Mouse (Mus musculus) adrenal gland, adult (tissue): ENCODE measurements around the gene Nicn1.
"Not testable (repeated sequence)": the region's sequence is repeated elsewhere in the genome, so short reads cannot be mapped to it uniquely, and the experiment has no call there.

ENCODE experiments used
- DNase-seq, 2 experiments: peaks; one replicate each; pipeline ENCODE4 v3.0.0; 2022 to 2023; ENCODE audit warnings: low spot score in 1 of 2; ENCODE audit not compliant: inconsistent age in 2 of 2

The Nicn1 gene

GRCm38 (mm10) chr9:108278697-108279450 lies 11.4 kb upstream of the Nicn1 start:
- peak; percentile 50 to 81 for DNase-seq

GRCm38 (mm10) chr9:108280071-108280828 lies 10.0 kb upstream of the Nicn1 start:
- DNase-seq: peak; percentile 55 to 90

- peak; percentile 67 to 92 for DNase-seq
These were observed 5.8 kb upstream of the Nicn1 start for GRCm38 (mm10) chr9:108284410-108284809.

- DNase-seq: not testable (repeated sequence)
These were observed 2.5 kb upstream of the Nicn1 start for GRCm38 (mm10) chr9:108287526-108288238.

DNA sequence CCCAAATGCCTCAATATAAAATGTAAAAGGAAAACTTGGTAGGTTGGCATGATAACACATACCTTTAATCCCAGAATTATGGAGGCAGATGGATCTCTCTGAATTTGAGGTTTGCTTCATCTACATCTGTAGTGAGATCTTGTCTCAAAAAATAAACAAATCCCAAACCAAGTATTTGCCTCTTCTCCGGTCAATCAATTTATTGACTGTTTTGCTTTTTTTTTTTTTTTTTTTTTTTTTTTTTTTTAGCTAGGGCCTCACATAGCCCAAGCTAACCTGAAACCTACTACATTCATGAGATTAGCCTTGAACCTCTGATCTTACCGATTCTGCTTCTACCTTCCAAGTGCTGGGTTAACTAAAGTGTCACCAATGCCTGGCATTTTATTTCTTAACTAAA lies 882 bp upstream of the Nicn1 start:
- no peak for DNase-seq

DNA sequence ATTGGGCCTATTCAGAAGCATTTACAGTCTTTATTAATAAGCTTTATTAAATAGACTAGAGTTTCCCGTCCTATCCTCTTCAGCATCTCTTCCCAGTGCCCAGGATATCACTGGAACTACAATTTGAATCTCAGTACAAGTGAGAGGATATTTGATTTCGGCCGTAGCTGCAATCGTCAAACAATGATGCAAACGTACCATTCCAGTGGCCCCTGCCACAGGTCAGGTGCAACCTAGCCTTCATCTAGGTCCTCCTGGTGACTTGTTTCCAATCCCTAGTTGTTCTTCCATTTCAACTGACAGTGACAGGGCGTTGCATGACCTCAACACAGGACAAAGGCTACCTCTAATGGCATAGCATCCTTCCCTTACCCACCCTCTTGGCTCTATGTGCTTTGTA lies 544 bp downstream of the Nicn1 start:
- no peak for DNase-seq

GRCm38 (mm10) chr9:108296453-108297355 lies 6.5 kb downstream of the Nicn1 start, which contains the start of gene Amt:
Gene Amt, plus strand, starts transcription at chr9:108296853.
- no peak for DNase-seq

GRCm38 (mm10) chr9:108301853-108302252 lies 11.6 kb downstream of the Nicn1 start:
- no peak for DNase-seq

GRCm38 (mm10) chr9:108304716-108305115 lies 14.5 kb downstream of the Nicn1 start:
- no peak for DNase-seq

- DNase-seq: peak in 1 of 2 experiments; percentile 33
These were observed 14.9 kb downstream of the Nicn1 start for GRCm38 (mm10) chr9:108305170-108305569.

DNA sequence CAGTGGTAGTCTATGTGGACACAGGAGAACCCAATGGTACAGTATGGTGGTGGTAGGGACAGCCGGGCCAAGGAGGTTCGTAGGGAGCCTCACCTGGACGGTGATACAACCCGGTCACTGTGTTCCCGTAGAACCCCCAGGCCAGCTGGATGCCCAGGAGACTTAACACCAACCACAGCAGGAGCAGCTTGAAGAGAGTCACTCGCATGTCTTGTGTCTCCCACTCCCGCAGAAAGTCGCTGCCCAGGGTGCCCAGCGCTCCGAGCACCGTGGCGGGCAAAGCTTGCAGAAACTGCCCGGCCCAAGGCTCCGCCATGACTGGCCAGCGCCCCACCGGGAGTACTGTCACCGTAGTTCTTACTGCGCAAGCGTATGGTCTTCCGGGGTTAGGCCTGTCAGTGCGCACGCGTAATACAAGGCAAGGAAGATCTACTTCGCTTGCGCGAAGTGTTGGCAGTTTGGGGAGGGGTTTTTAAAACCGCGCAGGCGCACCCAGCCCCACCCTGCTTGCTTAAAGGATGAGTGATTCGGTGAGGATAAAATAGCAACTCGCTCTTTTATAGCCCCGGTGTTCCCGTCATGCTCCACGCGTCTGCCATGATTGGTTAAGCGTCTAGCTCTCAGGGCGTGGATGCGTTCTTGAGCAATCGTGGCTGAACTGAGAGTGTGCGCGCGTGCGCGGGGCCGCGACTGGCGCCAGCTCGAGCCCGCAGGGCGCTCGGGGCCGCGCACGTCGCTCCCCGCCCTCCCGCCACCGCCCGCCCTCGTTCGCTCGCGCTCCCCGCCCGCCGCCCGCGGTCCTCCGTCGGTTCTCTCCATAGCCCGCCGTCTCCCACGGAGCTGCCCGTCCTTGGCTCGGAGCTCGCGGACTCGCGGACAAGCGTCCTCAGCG lies 15.6 kb downstream of the Nicn1 start, which contains the start of the genes Rhoa and Tcta:
TSS of gene Rhoa (plus strand) at position 501 of the 892 bp plus-strand sequence.
TSS of gene Tcta (minus strand) at position 532 of the 892 bp plus-strand sequence.
- peak; percentile 99 to 100 for DNase-seq

GRCm38 (mm10) chr9:108306571-108306980 lies 16.3 kb downstream of the Nicn1 start:
- peak; percentile 87 to 94 for DNase-seq

- no peak for DNase-seq
These were observed 17.0 kb downstream of the Nicn1 start for GRCm38 (mm10) chr9:108307021-108307807.

DNA sequence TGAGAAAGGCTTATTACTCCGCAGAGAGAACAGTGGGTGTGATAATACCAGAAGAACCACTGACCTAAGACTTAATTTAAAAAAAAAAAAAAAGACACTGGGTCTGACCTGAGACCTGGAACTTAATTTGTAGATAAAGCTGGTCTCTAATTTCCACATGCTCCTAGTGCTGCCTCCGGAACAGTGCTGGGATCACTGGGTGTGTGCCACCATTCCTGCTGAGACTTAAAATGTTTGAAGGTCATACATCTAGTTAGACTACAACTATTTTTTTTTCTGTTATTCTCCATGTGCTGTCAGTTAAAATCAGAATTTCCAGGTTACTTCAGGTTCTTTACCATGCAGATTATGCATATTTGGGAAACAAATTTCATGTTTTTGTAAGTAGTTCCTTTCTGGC lies 17.9 kb downstream of the Nicn1 start:
- DNase-seq: no peak

- DNase-seq: no peak
These were observed 27.3 kb downstream of the Nicn1 start for GRCm38 (mm10) chr9:108317572-108317971.

DNA sequence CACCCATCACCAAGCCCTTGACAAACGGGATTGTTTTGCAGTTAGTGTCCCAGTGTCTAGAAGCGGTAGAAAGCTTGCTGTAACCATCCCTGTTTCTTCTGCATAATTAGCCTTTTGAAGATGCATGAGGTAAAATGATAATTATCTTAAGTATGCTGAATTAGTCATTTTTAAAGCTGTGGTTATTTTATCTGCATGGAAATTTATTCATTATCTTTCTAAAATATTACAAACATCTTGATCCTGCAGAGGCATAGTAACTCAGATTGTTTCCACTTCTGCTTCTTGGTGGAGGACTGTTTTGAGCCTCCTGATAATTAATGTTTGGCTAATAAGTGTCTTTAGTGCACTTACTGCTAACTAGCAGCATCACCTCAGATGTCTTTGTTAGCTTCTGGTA lies 28.2 kb downstream of the Nicn1 start:
- DNase-seq: no peak

DNA sequence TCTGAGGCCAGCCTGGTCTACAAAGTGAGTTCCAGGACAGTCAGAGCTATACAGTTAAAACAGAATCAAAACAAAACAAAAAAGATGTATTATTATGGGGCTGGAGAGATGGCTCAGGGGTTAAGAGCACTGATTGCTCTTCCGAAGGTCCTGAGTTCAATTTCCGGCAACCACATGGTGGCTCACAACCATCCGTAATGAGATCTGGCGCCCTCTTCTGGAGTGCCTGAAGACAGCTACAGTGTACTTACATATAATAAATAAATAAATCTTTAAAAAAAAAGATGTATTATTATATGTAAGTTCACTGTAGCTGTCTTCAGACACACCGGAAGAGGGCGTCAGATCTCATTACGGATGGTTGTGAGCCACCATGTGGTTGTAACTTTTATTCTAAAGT lies 31.8 kb downstream of the Nicn1 start:
- not testable (repeated sequence) for DNase-seq

DNA sequence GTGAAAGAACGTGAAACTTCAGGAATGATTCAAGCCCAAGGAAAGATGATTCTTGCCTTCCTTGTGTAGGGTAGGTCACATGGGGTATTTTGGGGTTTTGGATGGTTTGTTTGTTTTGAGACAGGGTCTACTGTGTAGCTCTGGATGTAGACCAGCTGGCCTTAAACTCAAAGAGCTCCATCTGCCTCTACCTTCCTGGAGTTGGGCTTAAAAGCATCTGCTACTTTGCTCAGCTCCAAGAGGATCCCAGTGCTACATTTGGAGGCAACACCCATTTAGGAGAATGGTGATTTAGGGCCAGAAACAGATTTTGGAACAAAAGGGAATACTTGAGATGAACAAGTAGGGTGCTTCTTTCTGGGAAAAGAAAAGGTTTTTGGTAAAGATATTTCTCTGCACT lies 34.6 kb downstream of the Nicn1 start:
- DNase-seq: no peak

GRCm38 (mm10) chr9:108325811-108326210 lies 35.6 kb downstream of the Nicn1 start:
- DNase-seq: peak in 1 of 2 experiments; percentile 65
